Mouse (Mus musculus) CH12.LX (cell line): ENCODE data around the gene S1pr4. TPM values are rescaled to one million over a fixed set of nuclear protein-coding genes. Genes with fewer than 3 reads are reported as not detected.

Experiments used
- DNase-seq: peaks from one replicate; pipeline ENCODE4 v3.0.0-alpha.2; 2013; ENCODE audit errors: extremely low read depth
- H3K27ac ChIP-seq: 2 replicates; pipeline ENCODE4 v1.5.1; 2012; ENCODE audit warnings: low read depth, mild to moderate bottlenecking, control low read depth, moderate library complexity; ENCODE audit not compliant: insufficient read depth
- H3K27me3 ChIP-seq: replicated peaks from 2 replicates; pipeline ENCODE3; 2012; ENCODE audit warnings: inconsistent platforms
- H3K36me3 ChIP-seq, 2 experiments: replicated peaks in 1 of 2; 2 replicates each; pipeline versions ENCODE3 to v1.6.1; 2012; ENCODE audit warnings: inconsistent platforms in 1 of 2, low read length in 1 of 2, mild to moderate bottlenecking in 1 of 2, mixed read lengths in 1 of 2, moderate library complexity in 1 of 2; ENCODE audit not compliant: control insufficient read depth in 1 of 2, insufficient read depth in 1 of 2
- H3K4me1 ChIP-seq, 2 experiments: 2 replicates each; pipeline ENCODE4 v1.6.1; 2012; ENCODE audit warnings: inconsistent platforms in 1 of 2, moderate library complexity in 1 of 2; ENCODE audit not compliant: insufficient read depth in 2 of 2, control insufficient read depth in 1 of 2
- H3K4me2 ChIP-seq: 2 replicates; pipeline ENCODE4 v1.6.1; 2012; ENCODE audit warnings: low read depth, mild to moderate bottlenecking, control low read depth; ENCODE audit not compliant: poor library complexity, insufficient read depth, severe bottlenecking
- H3K4me3 ChIP-seq, 3 experiments: fragments of 150-350 bp in 1 of 3; sonication (generic) in 1 of 3; replicated peaks in 1 of 3; 2 replicates each; pipeline versions ENCODE3 to v1.5.1; 2011 to 2012; ENCODE audit warnings: low read depth in 2 of 3, low read length in 2 of 3, mild to moderate bottlenecking in 2 of 3, moderate library complexity in 2 of 3, control low read depth in 1 of 3, improper control_type of control experiment in 1 of 3, inconsistent platforms in 1 of 3, mixed read lengths in 1 of 3; ENCODE audit not compliant: poor library complexity in 1 of 3
- H3K79me2 ChIP-seq: replicated peaks from 2 replicates; pipeline ENCODE4 v1.6.1; 2012; ENCODE audit warnings: mild to moderate bottlenecking, moderate library complexity; ENCODE audit not compliant: control insufficient read depth, poor library complexity, insufficient read depth, severe bottlenecking; ENCODE audit errors: extremely low read depth
- H3K9ac ChIP-seq: 2 replicates; pipeline ENCODE4 v1.6.1; 2012; ENCODE audit warnings: low read depth, mild to moderate bottlenecking, control low read depth, moderate library complexity; ENCODE audit not compliant: insufficient read depth
- H3K9me3 ChIP-seq: replicated peaks from 2 replicates; pipeline ENCODE3; 2012; ENCODE audit warnings: low read length, inconsistent platforms, mixed read lengths
- BHLHE40 ChIP-seq: IDR thresholded peaks from 2 replicates; pipeline ENCODE4 v1.6.1; 2011; ENCODE audit warnings: mild to moderate bottlenecking, low read depth, low read length, improper control_type of control experiment
- E2F4 ChIP-seq: IDR thresholded peaks from 2 replicates; pipeline ENCODE4 v1.6.1; 2011; ENCODE audit warnings: low read depth, low read length, improper control_type of control experiment; ENCODE audit not compliant: insufficient replicate concordance
- ELF1 ChIP-seq: IDR thresholded peaks from 2 replicates; pipeline ENCODE4 v1.6.1; 2014; ENCODE audit warnings: low read depth, mild to moderate bottlenecking, inconsistent platforms, low read length, improper control_type of control experiment
- EP300 ChIP-seq: IDR thresholded peaks from 2 replicates; pipeline ENCODE4 v1.6.1; 2011; ENCODE audit warnings: low read length, improper control_type of control experiment
- ETS1 ChIP-seq: conservative IDR thresholded peaks from 2 replicates; pipeline ENCODE4 v1.6.1; 2012; ENCODE audit warnings: low read depth, mild to moderate bottlenecking, inconsistent platforms, low read length, improper control_type of control experiment, moderate library complexity
- HCFC1 ChIP-seq: IDR thresholded peaks from 2 replicates; pipeline ENCODE4 v1.6.1; 2012; ENCODE audit warnings: low read depth, mild to moderate bottlenecking, inconsistent platforms, low read length, improper control_type of control experiment
- IRF4 ChIP-seq: IDR thresholded peaks from 2 replicates; pipeline ENCODE4 v1.6.1; 2014; ENCODE audit warnings: low read depth, mild to moderate bottlenecking, inconsistent platforms, low read length, improper control_type of control experiment
- JUN ChIP-seq: IDR thresholded peaks from 2 replicates; pipeline ENCODE4 v1.6.1; 2011; ENCODE audit warnings: low read depth, mild to moderate bottlenecking, low read length, improper control_type of control experiment, moderate library complexity; ENCODE audit not compliant: insufficient read depth
- MEF2A ChIP-seq: IDR thresholded peaks from 2 replicates; pipeline ENCODE4 v1.6.1; 2014; ENCODE audit warnings: low read depth, mild to moderate bottlenecking, inconsistent platforms, low read length, improper control_type of control experiment, borderline replicate concordance
- MYC ChIP-seq: IDR thresholded peaks from 2 replicates; pipeline ENCODE4 v1.6.1; 2011; ENCODE audit warnings: low read depth, mild to moderate bottlenecking, improper control_type of control experiment, low read length
- RAD21 ChIP-seq: IDR thresholded peaks from 2 replicates; pipeline ENCODE4 v1.6.1; 2011; ENCODE audit warnings: low read depth, mild to moderate bottlenecking, low read length, improper control_type of control experiment, moderate library complexity
- RCOR1 ChIP-seq: conservative IDR thresholded peaks from 2 replicates; pipeline ENCODE4 v1.6.1; 2012; ENCODE audit warnings: low read depth, mild to moderate bottlenecking, inconsistent platforms, low read length, improper control_type of control experiment
- SIN3A ChIP-seq: IDR thresholded peaks from 2 replicates; pipeline ENCODE4 v1.6.1; 2012; ENCODE audit warnings: low read length, improper control_type of control experiment, inconsistent platforms
- TCF12 ChIP-seq: IDR thresholded peaks from 2 replicates; pipeline ENCODE4 v1.6.1; 2014; ENCODE audit warnings: low read depth, mild to moderate bottlenecking, inconsistent platforms, low read length, improper control_type of control experiment
- UBTF ChIP-seq: IDR thresholded peaks from 2 replicates; pipeline ENCODE4 v1.6.1; 2012; ENCODE audit warnings: low read depth, mild to moderate bottlenecking, inconsistent platforms, low read length, improper control_type of control experiment, moderate library complexity
- ZMIZ1 ChIP-seq: IDR thresholded peaks from 2 replicates; pipeline ENCODE4 v1.6.1; 2012; ENCODE audit warnings: low read depth, mild to moderate bottlenecking, inconsistent platforms, low read length, improper control_type of control experiment
- dilution Hi-C: fragments of 300-500 bp; cut with MboI; formaldehyde crosslinking; loops from 2 replicates; pipeline ENCODE4 v1.14.3; 2020; ENCODE audit warnings: low sequenced_read_pairs; ENCODE audit not compliant: extremely low pct_unique_long_range_greater_than_20kb, extremely low pct_ligation_motif_present
- in situ Hi-C: fragments of 300-500 bp; cut with MboI; formaldehyde crosslinking; loops from 3 replicates; pipeline ENCODE4 v1.14.3; 2019; ENCODE audit warnings: low sequenced_read_pairs, low pct_ligation_motif_present, low pct_unique_long_range_greater_than_20kb, mixed read lengths
- polyA plus RNA-seq: library from polyadenylated mRNA; unstranded; fragments of >175 nt; gene quantifications from 2 replicates; pipeline ENCODE4 v1.2.1, GENCODE M21; 2012; ENCODE audit warnings: low read depth; ENCODE audit not compliant: insufficient read length
- total RNA-seq, 2 experiments: library from RNA; depleted of rRNA; stranded (reverse); fragments of 300-350 nt in 1 of 2; fragments of >200 nt in 1 of 2; gene quantifications; 2 replicates each; pipeline ENCODE4 v1.2.3; 2012 to 2014

The S1pr4 gene
- total and polyA plus RNA-seq, 3 experiments = 0.19 to 0.30 TPM; not detected in 1

GRCm38 (mm10) chr10:81458267-81458666 is 41.7 kb downstream of the S1pr4 start:
- Histone ChIP-seq H3K4me3 (no peak overlapping the region), H3K9me3 (no peaks in the 10 kb centered on the region), H3K9ac (no peak overlapping the region), H3K4me1 (peaks cover 4 to 5% of the 10 kb centered on the region in 2 experiments; a peak in 2 of 4 replicates), H3K36me3 (no peaks in the 10 kb centered on the region), H3K79me2 (no peaks in the 10 kb centered on the region), H3K4me2 (no peak overlapping the region), H3K27ac (no peak overlapping the region), H3K27me3 (peaks cover 91% of the 10 kb centered on the region)
- no peak for DNase-seq
- in situ Hi-C loops (no loop called here), dilution Hi-C loops (no loop called here)
- TF ChIP-seq EP300 (no peak), ZMIZ1 (no peak), ELF1 (no peak), MEF2A (no peak)

DNA sequence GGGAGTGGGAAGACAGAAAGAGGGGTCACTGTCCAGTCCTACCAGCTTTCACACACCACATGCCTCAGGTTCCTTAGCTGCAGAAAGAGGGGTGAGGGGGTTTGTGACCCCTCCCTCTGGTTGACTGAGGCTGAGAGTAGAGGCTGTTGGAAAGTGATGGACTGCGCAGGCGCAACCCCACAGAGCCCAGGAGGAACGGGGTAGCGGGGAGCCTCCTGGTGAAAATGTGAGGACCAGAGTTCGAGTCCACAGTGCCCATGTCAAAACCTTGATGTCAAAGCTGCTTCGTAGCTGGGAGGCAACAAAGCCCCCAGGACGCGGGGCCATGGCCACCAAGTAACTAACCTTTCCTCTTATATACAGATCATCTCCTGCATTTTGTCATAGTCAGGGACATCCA is 42.3 kb downstream of the S1pr4 start:
- DNase-seq = no peak
- Histone ChIP-seq H3K36me3 (no peaks in the 10 kb centered on the region), H3K79me2 (no peaks in the 10 kb centered on the region), H3K4me2 (no peak overlapping the region), H3K9ac (no peak overlapping the region), H3K4me3 (no peak overlapping the region), H3K27me3 (peaks cover 91% of the 10 kb centered on the region), H3K4me1 (peaks cover 4 to 5% of the 10 kb centered on the region in 2 experiments; a peak in 2 of 4 replicates), H3K9me3 (no peaks in the 10 kb centered on the region), H3K27ac (no peak overlapping the region)
- dilution Hi-C loops (no loop called here), in situ Hi-C loops (no loop called here)
- TF ChIP-seq TCF12 = no peak
- no peak for TF ChIP-seq JUN
- no peak for TF ChIP-seq ZMIZ1
- TF ChIP-seq ETS1 = no peak
- no peak for TF ChIP-seq UBTF
- no peak for TF ChIP-seq SIN3A
- no peak for TF ChIP-seq RAD21
- no peak for TF ChIP-seq BHLHE40
- no peak for TF ChIP-seq MYC
- TF ChIP-seq RCOR1 = no peak
- TF ChIP-seq HCFC1 = no peak
- no peak for TF ChIP-seq IRF4
- no peak for TF ChIP-seq E2F4
